Mouse (Mus musculus): ENCODE data around the gene Pip4p1.
"Not testable (repeated sequence)": the region's sequence is repeated elsewhere in the genome, so short reads cannot be mapped to it uniquely, and the experiment has no call there.

Pip4p1 gene

DNA sequence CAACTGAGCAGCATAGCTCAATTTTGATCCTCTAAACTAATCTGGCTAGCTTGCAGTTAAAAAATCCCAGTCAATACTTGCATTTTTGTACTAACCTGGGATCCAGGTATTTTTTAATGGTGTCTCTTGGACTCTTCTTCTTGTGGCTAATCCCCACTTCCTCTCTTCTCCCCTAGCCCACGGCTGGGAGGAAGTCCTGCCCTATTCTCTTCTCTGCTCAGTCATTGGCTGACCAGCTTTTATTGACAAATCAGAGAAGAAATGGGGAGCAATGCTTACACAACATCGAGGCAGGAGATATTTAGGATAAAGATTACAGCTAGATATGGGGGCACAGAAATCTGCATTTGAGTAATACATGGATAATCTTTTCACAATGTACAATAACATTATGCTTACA is 8.3 kb upstream of the Pip4p1 start:
- no peak for DNase-seq (ENCODE audit: inconsistent ontology term)

DNA sequence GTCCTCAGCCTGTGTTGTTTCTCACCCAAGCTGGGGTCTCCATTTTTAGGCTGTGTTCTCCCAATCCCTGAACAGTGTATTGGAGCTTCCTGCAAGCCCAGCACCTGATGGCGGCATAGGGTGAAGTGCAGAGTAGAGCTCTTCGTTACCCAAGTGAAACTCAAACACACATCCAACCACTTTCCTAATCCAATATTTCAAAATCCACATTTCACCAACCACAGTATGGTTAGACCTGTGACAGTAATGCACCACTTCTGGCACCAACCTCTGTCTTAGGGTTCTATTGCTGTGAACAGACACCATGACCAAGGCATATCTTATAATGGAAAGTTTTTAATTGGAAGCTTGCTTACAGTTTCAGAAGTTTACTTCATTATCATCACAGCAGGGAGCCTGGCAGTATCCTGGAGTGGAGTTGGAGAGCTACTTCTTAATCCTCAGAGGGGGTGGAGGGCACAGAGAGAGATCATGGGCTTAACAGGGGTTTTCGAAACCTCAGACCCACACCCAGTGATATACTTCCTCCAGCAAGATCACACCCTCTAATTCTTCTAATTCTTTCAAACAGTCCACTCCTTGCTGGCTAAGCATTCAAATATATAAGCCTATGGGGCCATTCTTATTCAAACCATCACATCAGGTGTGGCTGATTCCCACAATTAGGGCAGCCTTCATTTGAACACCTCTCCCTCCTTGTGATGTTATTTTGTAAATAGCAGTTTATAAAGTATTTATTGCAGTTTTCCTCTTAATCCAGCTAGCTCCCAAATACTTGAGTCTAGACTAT is 7.7 kb upstream of the Pip4p1 start:
- no peak for DNase-seq (ENCODE audit: inconsistent ontology term)

DNA sequence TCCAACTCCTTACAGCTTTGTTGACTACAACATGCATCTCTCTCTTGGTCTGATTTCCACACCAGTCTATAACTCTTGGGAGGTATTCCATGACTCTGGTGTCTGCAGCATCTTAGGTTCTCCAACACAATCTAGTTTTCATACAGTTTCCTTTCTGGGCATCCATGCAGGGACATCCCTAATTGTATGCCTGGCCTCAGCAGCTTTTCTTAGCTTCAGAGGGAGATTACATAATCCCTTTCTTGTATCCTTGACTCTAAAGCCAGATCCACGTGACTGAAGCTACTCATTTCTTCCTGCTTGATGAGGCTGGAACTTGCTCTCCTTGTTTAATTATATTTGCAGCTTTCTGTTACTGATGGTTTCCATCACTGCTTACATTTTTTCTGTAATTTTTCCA is 6.0 kb upstream of the Pip4p1 start:
- no peak for DNase-seq (ENCODE audit: inconsistent ontology term)

DNA sequence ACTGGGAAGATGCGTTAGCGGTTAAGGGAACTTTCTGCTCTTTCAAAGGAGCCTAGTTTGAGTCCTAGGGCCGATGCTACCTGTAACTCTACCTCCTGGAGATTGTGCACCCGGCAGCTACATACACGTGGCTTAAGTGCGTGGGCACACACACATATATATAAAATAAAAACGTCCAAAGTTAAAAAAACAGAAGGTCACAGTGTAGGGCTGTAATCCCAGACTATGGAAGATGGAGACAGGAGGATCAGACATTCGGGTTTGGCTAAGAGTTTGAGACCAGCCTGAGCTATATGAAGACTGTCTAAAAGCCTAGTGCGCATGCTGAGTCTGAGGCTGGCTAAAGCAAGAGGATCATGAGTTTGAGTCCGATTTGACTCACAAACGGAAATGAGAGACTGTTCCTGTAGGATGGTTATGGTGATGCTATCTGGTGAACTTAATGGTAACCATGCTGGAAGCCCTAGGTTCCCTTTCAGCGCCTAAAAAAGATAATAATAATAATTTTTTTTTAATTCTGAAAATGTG is 901 bp upstream of the Pip4p1 start:
- DNase-seq (ENCODE audit: inconsistent ontology term) = no peak

DNA sequence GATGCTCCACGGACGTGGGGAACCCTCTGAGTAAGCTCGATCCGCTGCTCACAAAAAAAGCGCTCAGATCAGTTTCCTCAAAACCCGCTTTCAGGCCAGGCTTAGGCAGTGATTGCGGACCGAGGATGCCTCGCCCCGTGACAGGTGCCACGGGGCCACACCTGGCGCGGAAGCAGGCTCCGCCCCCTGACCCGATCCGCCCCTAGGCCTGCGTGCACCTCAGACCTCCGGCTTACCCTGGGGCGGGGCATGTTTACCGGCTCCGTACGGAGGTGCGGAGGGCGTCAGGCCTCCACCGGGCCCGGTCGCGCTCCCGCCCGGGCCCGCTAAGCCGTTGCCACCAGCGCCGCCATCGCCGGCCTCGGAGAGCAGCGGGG is 291 bp downstream of the Pip4p1 start:
- DNase-seq (ENCODE audit: inconsistent ontology term) = no peak

DNA sequence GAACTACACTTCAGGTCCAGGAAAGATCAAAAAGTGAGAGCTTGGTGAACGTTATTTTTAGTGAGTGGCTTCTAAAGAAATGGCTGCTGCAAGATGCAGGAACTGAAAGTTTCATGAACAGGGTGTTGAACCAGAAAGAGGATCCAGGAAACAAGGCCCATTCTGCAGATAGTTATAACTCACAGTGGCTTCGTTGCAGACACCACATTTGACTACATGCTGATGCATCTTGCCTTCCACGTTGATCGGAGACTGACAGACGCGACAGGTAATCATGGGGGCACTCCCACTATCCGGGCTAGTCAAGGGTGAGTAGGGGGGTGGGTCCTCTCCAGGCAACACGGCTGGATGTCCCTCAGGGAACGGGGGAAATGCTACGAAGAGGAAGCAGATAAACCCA is 705 bp downstream of the Pip4p1 start:
- no peak for DNase-seq (ENCODE audit: inconsistent ontology term)

DNA sequence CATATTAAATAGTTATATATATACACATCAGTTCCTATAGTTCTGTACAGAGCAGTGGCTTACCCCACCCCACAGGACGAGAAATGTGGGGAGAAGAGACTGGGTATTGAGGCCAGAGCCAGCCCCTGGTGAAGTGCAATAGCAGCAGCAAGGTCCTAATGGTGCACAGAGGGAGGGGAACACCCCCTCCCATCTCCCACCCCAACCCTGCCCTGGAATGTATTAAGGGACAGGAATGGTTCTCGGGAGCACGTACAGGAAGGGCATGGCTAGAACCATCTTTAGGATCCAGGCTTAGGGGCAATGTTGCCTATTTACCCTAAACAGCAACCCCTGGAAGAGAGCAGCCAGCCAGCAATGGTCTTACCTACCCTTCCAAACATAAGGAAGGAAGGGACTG is 3.3 kb downstream of the Pip4p1 start:
- DNase-seq (ENCODE audit: inconsistent ontology term) = no peak

DNA sequence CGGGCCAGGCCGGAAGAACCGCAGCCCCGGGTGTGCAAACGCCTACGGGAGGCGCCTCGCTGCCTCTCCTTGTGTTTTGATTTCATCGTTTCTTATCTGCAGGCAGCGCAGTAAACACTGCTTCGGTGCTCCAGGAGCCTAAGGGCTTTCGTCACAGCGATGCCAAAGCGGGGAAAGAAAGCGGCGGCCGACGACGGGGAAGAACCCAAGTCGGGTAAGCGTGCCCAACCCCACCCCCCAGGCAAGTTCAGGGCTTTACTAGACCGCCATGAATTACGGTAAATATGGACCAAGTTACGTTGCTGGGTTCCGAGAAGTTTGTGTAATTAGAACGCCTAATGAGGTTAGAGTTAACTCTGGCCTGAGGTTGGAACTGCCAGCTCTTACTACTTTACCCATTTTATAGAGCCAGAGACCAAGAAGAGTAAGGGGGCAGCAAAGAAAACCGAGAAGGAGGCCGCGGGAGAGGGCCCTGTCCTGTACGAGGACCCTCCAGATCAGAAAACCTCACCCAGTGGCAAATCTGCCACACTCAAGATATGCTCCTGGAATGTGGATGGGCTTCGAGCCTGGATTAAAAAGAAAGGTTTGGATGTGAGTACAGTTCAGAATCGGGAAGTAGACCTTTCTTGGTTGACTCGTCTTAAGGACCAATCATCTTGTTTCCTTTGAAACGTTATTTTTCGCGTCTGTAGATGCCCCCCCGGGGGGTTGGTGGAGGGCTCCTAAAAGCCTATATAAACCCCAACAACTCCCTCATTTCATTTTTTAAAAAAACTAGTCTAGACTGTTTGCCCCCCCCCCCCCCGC is 5.3 kb downstream of the Pip4p1 start:
- DNase-seq (ENCODE audit: inconsistent ontology term) = no peak

DNA sequence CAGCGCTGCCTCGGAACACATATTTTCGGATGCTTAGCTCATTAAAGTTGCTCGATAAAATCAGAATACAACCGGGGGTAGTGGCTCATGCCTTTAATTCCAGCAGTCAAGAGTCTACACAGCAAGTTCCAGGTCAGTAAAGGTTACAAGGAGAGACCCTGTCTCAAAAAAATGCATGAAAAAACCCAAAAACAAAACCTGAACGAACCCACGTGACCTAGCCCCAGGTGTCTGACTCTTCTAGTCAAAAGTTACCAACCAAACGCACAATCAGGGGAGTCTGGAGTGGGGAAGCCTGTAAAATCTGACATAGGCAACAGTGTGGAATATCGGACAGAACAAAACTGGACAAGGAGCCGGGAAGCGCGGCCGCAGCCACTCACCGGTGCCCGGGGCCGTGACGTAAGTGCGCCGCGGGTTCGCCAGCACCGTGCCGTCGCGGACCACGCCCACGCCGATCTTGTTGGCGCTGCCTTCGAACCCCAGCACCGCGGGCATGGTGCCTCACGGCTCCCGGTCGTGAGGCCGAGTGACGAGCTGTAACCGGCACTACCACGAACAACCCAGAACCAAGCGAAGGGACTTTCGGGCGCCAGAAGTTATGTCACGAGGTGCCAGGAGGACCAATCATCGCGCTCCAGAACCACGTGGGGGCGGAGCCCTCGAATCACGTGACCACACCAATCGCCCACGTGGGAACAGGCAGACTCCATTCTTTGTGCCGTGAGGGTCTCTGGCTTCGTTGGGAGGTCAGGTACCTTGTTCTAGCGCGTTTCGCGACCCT is 6.2 kb downstream of the Pip4p1 start, which contains the start of the genes Osgep and Apex1:
TSS of gene Osgep (minus strand) at position 613 of the 784 bp plus-strand sequence.
TSS of gene Apex1 (plus strand) at position 688 of the 784 bp plus-strand sequence.
- DNase-seq (ENCODE audit: inconsistent ontology term) = peak; percentile 97

DNA sequence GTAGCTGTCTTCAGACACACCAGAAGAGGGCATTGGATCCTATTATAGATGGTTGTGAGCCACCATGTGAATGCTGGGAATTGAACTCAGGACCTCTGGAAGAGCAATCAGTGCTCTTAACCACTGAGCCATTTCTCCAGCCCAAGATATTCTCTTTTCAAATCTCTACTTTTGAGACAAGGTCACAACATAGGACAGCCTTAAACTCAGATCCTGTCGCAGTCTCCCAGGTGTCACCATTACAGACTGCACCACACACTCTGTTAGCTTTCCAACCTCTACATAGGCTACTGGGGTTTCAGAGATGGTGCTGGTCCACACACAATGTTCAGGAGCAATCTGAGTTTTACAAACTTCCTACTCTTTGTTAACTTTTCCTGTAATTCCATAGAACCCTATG is 7.2 kb downstream of the Pip4p1 start:
- DNase-seq (ENCODE audit: inconsistent ontology term) = not testable (repeated sequence)

DNA sequence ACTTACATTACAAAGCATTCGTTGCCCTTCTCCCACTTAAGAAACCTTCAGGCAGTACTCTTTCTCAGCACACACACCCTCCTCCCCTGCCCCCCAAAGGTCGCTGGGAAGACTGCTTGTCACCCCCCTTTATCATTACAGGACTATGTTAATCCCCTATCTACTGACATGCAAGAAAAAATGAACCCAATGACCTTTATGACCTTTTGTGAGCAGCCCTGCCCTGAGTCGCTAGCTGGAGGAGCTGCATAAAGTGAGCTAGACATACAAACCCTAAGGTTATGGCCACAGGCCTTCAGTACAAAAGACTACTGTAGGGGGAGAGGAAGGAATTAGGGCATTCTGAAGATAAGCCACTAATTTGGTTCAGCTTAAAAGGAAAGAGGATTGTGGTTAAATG is 19.3 kb downstream of the Pip4p1 start:
- no peak for DNase-seq (ENCODE audit: inconsistent ontology term)

DNA sequence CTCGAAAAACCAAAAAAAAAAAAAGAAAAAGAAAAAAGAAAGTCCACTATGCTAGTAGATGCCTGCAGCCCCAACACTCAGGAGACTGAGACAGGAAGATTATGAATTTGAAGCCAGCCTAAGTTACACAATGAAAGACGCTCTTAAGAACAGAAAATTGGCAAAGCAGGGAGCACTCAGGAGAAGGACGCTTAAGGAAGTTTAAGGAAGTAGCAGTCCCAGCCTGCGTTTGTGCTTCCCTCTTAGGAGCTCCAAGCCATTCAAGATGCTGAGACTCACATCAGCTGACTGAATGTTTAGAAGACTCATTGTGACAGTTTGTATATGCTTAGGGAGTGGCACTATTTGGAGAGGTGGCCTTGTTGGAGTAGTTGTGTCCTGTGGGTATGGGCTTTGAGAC is 22.5 kb downstream of the Pip4p1 start:
- no peak for DNase-seq (ENCODE audit: inconsistent ontology term)

DNA sequence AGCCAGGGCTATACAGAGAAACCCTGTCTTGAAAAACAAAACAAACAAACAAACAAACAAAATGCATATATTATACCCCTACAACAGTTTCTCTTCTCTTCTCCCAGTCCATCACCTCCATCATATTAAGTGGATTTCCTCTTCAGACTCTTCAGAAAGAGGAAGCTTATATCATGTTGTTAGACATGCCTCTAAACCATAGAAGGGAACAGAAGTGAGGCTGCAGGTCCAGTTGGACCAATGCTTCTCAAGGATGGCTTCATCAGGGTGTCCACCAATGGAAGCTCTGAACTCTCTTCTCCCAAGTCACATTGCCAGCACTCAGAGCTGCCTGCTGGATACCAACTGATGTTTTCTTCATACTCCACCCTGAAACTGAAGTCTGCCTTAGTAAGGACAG is 25.3 kb downstream of the Pip4p1 start:
- DNase-seq (ENCODE audit: inconsistent ontology term) = not testable (repeated sequence)

DNA sequence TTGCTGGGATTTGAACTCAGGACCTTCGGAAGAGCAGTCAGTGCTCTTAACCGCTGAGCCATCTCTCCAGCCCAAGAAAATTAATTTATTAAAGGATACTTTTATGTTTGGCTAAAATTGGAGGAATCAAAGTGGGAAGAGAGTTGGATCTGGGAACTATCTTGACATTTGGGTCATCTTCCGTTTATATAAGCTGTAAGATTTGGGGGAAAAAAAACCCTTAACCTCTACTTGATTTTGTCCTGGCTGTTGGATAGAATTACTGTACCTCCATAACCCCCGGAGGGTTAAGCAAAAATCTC is 25.9 kb downstream of the Pip4p1 start:
- no peak for DNase-seq (ENCODE audit: inconsistent ontology term)

DNA sequence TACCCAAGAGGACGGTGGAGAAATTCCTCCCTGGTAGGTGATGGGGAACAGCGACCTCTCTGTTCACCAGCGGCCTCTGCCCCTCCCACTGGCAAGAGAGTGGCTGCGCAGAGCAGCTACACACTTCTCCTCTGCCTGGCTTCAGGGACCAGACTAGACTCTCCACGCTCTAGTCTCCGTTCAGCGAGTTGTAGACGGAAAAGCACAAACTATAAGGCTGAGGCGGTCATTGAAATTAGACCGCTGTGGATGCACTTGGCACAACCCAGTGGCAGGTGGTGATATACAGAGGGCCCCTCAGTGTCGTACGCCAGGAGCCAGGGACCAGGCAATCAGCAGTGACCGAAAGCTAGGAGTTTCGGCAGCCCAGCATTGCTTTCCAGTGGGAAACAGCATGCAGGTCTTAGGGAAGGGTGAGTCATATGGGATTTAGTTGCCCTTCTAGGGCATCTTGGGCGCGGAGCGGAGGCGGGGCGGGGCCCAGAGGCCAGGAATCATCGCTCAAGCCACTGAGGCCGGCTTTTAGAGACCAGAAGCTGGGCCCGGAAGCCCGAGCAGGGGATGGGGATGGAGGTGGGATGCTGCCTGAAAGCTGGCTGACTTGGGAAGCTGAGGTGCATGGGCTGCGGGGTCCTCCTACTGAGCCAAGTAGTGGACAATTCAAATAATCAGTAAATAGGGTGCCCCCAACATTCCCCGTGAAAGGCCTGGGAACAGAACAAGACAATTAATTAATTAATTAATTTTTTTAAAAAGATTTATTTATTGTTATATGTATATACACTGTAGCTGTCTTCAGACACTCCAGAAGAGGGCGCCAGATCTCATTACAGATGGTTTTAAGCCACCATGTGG is 26.5 kb downstream of the Pip4p1 start:
- peak; percentile 72 for DNase-seq (ENCODE audit: inconsistent ontology term)

DNA sequence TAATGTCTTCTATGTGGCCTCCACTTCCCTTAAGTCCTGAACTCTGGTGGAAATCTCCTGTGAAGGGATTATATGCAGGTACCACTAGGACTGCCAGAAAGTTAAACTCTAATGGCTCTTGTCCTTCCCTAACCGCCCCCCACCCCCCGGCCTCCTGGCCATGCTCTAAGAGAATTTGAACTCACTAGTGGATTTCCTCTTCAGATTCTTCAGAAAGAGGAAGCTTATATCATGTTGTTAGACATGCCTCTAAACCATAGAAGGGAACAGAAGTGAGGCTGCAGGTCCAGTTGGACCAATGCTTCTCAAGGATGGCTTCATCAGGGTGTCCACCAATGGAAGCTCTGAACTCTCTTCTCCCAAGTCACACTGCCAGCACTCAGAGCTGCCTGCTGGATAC is 32.7 kb downstream of the Pip4p1 start:
- DNase-seq (ENCODE audit: inconsistent ontology term) = not testable (repeated sequence)

DNA sequence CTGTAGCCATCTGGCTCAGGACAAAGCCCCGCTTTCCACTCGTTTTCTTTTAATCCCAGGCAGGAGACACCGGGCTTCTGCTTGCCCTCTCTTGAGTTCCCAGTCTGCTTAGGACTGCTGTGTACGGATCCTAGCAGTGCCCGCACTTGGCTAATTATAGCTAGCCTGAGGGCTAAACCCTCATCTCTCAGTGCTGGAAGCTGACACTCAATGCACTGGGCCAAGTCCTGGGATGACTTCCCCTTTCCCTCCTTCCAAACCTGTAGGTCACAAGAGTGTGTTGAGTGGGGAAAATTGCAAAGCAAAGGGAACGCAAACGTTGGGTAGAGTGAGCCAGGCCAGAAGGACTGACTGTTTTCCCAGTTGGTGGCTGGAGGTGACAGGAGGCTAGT is 33.3 kb downstream of the Pip4p1 start, which contains the start of gene Klhl33:
TSS of gene Klhl33 (minus strand) at position 134 of the 392 bp plus-strand sequence.
- DNase-seq (ENCODE audit: inconsistent ontology term) = no peak

DNA sequence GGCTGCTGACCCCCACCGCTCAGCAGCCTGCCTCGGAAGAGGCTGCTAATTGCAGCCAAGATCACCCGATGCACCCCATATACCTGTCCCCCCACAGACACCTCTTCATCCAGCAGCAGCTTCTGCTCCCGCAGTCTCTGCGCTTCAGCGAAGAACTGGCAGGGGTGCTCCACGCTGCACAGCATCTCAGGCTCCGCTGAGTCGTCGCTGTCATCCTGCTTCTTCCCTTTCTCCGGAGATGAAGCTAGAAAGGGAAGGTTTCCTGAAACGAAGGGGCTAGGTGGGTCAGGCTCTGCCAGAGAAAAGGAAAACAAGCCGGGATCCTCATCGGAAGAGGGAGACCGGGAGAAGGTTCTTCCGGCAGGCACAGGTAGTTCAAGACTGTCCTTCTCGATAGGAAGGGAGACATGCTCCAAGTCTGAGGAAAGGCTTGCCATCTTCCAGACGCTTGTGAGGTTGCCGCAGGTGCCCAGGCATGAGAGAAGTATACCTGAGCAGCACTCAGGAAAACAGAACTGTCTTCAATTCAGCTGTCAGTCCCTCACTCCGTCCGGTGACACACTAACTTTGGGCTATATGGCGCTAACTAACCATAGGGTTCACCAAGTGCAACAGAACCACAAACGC is 33.8 kb downstream of the Pip4p1 start:
- no peak for DNase-seq (ENCODE audit: inconsistent ontology term)

DNA sequence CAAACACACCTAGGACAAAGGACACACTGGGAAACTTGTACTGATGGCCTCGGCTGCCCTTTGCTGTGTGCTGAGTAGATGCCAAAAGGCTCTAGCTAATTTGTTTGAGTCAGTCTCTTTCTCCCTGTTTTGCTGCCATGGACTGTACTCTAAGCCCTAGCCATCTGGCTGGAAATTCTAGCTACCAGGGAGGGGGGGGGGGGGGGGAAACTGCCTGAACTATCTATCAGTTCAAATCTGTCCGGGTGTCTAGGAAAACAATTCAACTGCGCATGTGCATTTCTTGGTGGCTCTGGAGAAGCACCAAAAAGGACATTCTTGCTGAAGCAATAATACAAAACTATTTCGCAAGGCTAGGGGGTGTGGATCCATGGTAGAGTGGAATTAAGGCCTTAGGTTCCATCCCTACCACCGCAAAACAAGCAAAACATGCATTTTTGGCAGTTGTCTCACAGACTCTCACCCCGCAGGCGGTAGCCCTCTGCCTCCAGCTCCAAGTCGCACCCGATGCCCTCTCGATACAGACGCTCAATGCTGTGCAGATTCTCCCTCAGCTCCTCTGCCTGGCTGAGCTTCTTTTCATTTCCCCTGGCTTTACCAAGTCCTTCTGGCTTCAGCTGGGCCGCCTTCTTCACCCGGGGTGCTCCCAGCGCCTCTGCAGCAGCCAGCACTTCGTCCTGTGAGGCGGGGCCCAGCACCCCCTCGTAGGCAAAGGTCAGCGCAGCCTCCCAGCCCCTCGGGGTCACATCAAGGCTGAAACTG is 34.5 kb downstream of the Pip4p1 start:
- DNase-seq (ENCODE audit: inconsistent ontology term) = peak; percentile 85

DNA sequence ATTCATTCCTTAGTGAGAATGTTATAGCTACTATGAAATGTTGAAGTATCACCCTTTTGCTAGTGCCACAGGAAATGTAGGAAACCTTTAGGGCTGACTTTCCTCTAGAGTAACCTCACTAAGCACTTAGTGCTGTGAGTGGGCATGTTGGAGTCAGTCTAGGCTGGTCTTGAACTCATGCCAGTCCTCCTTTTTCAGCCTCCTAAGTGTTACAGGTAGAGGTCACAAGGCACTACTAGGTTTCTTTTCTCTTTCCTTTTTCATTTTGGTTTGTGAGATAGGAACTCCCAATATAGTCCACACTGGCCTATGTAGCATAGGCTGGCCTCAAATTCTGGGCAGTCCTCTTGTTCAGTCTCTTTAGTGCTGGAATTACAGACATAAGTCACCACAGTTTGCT is 35.2 kb downstream of the Pip4p1 start:
- no peak for DNase-seq (ENCODE audit: inconsistent ontology term)
